Mouse (Mus musculus): ENCODE measurements around the gene Tnfaip2.

Gene Tnfaip2

DNA sequence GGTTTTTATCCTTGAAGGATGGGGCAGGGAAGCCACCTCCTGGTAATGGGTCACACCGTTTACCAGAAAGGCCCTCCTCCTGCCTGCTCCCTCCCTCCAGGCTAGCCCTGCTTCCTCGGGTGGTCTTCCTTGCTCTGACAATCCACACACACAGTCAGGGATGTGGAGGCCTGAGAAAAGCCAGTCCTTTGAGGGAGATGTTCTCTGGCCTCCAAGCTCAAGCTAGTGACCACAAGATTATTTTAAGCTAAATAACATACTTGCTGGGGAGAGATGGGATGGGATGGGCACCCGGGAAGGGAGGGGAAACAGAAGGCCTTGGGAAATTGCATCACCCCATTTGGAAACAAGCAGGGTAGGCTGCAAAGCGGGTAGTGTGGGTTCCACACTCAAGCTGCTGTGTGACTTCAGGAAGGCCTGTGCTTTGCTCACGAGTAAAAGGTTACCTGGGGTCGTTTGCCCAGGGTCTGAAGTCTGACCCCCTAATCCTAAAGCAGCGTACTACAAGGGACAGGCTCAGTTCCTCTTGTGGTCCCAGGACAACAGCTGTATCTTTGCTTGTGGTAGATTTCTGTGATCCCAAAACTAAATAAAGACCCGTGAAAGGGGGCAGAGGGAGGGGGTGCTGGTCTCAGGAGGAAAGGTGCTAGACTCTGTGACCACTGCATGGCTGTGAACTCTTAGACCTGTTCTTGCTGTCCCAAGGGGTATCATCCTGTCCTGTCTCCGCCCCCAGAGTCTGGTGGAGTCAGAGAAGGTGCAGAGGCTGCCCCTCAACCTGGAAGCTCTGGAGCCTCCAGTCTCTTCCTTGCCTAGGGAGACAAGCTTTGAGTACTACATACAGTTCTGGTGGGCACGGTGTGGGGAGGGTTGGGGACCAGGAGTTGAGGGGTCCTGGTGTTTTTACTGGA, 1.9 kb downstream of the Tnfaip2 start:
- in situ Hi-C loops (cut with MboI, MseI) = no loop called here

DNA sequence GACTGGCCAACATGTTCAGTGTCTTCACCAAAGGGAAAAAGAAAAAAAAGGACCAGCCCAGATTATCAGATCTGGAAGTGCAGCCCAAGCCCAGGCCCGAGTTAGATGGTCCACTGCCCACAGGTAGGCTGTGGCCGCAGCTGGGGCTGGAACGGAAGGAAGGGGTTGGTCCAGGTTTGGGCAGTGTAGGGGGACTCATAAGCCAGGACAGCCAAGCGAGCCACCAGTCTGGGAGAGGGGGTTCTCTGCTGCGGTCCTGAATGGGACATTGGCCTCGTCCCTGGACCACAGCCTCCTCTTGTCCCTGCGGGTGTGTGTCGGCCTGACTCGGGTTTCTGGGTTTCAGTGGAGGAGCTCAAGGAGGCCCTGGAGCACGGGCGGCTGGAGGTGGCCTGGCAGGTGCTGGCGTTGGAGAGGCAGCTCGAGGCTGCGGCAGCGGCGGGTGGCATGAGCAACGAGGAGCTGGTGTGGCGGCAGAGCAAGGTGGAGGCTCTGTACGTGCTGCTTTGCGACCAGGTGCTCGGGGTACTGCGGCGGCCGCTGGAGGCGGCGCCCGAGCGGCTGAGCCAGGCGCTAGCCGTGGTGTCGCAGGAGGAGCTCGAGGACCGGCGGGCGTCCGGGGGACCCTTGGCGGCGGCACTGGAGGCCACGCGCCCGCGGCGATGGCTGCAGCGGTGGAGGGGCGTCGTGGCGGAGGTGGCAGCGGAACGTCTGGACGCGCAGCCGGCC, 3.1 kb downstream of the Tnfaip2 start:
- in situ Hi-C loops (cut with MboI, MseI) = no loop called here

DNA sequence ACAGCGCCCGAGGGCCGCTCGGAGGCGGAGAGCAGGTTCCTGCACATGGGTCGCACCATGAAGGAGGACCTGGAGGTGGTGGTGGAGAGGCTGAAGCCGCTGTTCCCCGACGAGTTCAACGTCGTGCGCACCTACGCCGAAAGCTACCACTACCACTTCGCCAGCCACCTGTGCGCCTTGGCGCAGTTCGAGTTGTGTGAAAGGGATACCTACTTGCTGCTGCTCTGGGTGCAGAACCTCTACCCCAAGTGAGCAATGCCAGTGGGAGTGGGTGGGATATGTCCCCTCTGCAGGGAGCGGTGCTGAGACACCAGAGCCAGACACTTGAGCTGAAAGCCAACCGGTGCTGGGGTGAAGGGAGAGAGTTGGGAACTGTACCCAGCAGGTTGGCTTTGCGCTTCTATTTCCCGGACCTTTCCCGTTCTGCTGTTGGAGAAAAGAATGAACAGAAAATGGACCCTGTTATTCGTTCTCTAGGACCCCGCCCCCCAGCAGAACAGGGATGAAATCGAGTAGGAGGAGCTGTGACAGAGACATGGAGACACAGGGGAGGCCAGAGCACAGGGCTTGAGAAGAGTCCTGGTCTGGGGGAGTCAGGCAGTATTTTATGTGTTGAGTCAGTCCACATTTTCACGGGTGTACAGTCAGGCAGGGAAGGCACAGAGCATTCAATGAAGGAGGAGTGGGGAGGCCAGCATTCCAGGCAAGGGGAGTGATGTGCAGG, 3.8 kb downstream of the Tnfaip2 start:
- in situ Hi-C loops (cut with MboI, MseI) = no loop called here

DNA sequence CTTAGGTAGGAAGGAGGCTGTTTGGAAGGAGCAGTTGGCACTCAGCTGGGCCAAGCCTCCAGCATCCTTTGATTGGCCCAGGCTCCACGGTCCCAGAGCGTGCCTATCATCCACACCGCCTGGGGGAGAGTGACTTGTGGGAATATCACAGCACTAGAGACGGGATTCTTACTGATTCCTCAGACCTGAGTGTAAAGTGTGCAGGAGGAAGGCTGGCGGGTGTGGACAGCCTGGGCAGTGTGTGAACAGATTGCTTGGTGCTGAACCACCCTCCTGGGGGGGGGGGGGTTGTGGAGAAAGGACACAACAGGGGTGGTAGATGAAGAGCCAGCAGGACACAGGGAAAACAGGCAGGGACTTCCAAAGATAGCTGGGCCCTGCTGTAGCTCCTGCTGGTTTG, 4.5 kb downstream of the Tnfaip2 start:
- in situ Hi-C loops (cut with MboI, MseI) = no loop called here

DNA sequence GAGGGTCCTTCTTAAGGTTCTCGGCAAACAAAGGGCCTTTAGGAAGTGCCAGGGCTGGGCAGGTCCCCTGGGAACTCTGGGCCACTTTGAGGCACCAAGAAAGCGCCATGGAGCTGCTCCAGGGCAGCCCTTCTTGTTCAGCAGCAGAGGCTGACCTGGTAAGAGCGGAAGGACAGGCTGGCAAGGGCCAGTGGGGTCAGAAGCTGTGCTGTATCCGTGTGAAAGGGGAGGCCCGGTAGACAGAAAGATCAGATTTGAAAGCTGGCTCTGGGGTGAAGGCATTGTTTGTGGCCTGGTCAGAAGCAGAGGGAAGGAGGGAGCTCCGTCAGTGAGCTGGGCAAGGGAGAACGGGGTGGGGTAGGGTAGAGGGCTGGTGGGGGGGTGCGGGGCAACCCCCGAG, 5.1 kb downstream of the Tnfaip2 start:
- in situ Hi-C loops (cut with MboI, MseI) = no loop called here

DNA sequence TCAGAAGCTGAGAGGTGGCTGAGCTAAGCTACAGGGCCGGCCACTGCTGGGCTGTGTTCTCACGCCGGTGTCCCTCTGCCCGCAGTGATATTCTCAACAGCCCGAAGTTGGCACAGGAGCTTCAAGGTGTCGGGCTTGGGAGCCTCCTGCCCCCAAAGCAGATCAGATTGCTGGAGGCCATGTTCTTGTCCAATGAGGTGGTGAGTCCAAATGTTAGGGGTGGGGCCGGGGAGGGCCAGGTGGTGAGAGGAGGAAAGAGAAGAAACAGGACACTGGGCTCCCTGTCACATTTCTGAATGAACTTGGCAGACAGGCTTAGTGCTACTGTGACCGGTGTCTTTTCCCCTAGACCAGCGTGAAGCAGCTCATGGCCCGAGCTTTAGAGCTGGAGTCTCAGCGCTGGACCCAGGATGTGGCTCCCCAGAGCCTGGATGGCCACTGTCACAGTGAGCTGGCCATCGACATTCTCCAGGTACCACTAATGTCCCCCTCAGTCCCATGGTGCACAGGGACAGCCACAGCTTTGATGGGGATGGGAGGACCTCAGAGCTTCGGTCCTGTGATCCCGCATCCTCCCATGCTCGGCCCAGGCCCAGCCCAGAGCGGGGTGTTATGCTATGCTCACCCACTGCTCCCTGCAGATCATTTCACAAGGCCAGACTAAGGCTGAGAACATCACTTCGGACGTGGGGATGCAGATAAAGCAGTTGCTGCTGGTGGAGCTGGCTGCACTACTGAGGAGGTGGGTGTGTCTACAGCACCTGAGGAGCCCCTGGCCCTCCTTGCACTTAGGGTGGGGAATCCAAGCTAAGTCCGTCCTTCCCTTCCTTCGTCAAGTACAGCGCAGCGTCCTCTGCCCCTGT, 5.9 kb downstream of the Tnfaip2 start:
- in situ Hi-C loops (cut with MboI, MseI) = no loop called here

DNA sequence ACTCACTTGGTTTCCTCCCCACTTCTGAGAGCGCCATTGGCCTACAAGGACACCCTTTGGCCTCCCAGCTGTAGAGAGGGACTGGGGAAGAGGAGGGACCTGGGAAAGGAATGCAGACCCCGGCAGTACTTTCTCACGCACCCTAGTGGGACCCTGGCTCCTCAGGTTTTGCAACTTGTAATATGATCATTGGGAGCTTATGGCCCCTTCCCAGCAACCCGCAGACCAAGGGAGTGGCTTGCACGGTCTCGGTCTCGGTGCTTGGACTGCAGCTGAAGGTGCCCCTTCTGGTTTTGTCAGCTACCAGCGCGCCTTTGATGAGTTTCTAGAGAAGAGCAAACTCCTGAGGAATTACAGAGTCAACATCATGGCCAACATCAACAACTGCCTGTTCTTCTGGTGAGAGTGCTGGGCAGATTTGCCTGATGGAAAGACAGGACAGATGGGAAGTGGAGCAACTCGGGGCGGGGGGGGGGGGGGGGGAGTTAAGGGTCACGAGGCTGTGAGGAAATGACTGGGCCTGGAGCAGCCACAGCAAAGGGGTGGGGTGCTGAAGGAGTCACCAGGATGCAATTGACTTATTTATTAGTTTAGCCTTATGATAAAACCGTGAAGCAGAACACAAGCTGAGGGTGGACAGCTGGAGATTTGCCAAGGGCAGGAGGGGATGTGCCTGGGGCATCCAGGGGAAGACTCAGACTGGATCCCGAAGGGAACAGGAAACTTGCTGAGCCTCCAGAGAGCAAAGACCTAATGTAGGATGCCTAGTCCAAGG, 6.8 kb downstream of the Tnfaip2 start:
- in situ Hi-C loops (cut with MboI, MseI) = no loop called here

DNA sequence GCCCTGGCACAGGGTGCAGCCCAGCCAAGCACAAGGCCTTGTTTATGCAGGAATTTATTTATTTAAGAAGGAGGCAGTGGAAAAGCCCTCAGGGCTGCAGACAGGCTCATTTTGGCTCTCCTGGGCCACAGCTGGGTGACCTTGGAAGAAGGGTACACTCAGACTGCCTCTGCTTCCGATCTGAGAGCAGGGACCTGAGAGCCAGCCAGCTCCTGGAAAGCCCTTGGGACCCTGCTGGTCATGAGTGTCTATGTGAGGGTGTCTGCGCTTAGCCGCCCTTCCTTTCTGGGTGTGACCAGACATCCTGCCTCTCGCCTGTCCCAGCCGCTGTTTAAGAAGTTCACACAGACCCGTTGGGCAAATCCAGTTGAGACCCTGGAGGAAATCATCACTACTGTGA, 8.1 kb downstream of the Tnfaip2 start:
- in situ Hi-C loops (cut with MboI, MseI) = no loop called here

DNA sequence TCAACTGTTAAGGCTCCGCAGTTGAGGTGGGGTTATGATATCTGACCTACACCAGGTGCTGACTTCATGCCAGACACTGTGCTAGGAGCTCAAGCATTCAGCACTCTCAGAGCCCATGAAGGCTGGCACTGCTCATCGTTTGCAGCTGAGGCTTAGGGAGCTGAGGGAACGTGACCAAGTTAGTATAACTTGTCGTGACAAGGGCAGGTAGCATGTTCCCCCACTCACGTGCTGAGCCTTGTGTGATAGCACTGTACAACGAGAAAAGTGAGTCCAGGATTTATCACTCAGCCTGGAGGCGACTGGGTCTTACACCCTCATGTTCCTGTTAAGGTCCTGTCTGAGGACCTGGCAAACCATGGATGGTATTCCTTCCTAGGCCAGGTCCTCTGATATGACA, 9.3 kb downstream of the Tnfaip2 start:
- in situ Hi-C loops (cut with MboI, MseI) = no loop called here

DNA sequence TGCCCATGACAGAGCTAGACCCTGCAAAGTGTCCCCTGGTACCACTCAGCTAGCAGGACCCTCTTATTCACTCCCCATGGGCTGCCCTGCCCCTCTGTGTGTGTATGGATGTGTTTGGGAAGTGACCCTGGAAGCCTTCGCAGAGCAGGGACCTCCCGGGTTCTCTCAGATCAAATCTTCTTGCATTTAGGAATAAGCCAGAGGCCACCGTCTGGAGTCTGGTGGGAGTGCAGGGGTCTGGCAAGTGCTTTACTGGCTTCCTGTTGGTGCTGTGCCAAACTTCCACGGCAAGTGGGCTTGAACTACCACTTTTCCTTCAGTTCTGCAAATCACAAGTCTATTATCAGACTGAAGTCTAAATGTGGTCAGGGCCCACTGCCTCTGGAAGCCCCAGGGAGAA, 11.8 kb downstream of the Tnfaip2 start:
- in situ Hi-C loops (cut with MboI, MseI) = no loop called here

DNA sequence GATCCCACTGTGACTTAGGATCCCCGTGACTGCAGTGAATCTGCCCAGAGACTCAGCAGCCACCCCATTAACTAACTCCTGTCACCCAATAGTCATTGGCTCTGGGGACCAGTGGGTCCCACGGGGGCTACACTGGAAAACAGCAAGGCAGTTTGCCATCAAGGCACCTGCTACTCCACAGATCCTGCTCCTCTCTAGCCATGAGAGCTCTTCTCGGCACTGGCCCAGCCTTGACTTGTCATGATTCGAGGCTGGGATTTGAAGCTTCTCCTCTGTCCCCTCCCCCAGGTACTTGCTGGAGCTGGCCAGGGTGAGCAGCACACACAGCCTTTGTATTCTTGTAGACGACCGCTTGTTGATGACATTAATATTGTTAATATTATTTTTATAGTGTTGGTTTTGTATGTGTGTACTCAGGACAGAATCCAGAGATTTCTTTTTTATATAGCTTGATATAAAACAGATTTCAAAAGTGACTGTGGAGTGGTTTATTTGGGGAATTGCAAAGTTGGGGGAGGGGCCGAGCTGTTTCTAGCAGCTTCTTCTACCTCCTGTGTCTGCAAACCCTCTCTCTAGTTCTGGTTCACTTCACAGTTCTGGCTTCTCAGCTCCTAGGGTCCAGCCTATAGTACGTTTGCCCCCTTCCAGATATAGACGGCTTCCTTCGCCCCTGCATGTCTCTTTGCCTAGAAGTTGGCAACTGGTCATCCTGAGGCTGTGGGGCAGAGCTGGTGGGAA, 12.4 kb downstream of the Tnfaip2 start:
- in situ Hi-C loops (cut with MboI, MseI) = no loop called here

DNA sequence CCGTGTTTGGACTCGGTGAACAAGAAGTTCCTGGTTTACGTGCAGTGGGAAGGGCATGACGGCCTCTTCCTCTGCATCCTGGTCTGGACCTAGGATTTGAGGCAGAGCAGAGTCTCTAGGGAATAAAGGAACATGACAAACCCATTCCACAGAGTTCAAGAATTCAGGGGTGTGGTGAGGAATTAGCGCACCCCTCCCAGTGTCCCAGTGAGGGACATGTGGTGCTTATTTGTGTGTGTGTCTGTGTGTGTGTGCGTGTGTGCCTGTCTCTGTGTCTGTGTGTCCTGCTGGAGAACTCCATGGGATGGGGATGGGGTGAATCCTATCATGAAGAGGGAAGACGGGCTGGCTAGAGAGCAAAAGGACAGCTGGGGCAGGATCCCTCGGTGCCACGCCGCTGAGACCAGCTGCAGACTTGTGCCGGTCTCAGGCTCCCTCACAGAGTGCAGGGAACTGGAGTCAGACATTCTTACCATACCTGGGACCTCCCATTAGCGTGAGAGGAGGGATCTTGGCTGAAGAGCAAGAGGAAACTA, 13.1 kb downstream of the Tnfaip2 start:
- in situ Hi-C loops (cut with MboI, MseI) = no loop called here

DNA sequence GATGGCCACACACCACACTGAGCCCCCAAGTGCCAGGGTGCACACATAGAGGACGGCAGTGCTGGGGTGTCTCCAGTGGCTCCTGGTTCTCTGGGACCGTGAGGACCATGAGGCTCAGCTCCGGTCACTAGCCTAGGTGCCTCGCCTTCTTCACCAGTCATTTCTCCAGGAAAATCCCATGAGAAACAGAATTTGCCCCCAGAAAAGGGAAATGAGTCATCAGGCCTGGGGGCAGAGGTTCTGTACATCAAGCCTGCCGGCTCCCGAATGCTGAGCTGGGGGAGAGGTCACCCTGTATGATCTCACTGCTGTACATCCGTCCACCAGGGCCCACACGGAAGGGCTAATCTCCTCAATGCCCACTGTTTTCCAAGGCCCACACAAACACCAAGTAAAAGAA, 13.6 kb downstream of the Tnfaip2 start:
- in situ Hi-C loops (cut with MboI, MseI) = no loop called here

DNA sequence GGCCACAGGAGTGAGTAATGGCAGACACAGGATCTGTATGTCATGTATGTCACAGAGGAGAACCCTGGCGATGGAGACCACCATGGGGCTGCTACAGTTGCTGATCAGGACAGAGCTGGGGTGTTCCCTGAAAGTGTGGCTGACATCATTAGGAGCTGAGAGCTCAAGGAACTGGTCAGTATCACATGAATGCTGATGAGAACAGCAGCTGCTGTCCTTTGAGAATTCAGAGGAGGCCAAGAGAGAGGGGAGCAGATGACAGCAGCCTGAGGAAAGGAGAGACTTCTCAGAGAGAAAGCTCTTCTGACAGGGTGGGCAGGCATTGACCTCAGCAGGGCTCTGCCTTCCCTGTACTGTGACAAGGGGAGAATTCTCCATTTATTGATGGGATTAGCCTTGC, 15.5 kb downstream of the Tnfaip2 start:
- in situ Hi-C loops (cut with MboI, MseI) = no loop called here

DNA sequence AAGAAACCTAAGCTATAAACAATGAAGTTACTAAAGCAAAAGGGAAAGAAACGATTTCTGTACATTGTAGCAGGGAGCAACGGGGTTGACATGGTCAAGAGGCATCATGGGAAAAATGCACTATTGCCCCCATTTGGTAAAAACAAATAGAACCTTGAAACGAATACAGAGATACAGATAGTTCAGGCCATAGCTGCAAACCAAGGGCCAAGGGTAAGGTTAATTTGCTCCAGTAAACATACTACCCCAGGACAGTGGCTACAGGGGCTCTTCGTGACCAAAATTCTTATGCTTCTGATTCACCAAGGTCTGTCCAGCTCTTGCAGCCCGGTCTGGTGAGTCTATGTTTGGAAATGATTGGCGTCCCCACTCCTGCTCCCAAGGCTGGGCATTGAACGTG, 21.3 kb downstream of the Tnfaip2 start:
- in situ Hi-C loops (cut with MboI, MseI) = no loop called here

DNA sequence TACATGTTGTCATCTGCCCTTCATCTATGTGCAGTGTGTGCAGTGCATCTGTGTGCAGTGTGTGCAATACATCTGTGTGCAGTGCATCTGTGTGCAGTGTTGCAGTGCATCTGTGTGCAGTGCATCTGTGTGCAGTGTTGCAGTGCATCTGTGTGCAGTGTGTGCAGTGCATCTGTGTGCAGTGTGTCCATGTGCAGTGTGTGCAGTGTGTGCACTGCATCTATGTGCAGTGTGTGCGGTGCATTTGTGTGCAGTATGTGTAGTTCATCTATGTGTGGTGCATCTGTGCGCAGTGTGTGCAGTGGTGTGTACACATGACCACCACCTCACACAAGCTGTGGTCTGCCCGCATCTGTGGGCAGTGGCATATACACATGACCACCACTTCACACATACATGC, 24.1 kb downstream of the Tnfaip2 start:
- in situ Hi-C loops (cut with MboI, MseI) = no loop called here

DNA sequence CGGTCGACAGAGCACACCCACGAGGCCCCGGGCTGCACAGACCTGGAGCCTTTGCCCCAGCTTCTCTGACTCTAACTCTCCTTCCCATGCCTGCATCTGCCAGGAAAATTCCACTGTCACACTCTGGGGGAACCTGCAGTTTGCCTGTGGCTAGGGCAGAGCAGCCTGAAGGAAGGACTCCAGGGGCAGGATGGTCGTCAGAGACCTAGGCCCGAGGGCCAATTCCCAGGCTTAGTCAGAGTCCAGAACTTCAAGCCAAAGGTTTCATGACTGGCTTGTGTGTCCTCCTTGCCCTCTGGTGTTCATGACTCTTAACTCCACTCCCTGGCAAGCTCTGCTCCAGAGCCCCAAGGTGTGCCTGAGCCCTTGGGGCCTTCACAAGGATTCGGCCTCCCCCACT, 25.9 kb downstream of the Tnfaip2 start:
- in situ Hi-C loops (cut with MboI, MseI) = no loop called here

DNA sequence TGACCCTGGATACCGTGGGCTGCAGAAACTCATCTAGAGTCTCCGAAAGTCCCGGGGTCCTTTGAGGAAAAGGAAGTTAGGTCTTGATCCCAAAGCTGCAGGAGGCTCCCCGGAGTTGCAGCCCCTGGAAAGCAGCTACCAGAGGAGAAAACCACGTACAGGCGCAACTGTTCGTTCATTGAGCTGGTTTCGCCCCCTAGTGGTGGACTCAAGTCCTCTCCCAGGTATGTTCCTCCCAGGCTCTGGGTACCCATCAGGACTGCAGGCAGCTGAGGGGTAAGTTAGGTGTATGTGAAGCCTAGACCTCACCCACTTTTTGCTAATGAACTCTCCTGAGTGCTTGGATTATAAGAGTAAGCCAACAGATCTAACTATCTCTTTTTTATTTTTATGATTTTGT, 27.2 kb downstream of the Tnfaip2 start:
- in situ Hi-C loops (cut with MboI, MseI) = no loop called here

DNA sequence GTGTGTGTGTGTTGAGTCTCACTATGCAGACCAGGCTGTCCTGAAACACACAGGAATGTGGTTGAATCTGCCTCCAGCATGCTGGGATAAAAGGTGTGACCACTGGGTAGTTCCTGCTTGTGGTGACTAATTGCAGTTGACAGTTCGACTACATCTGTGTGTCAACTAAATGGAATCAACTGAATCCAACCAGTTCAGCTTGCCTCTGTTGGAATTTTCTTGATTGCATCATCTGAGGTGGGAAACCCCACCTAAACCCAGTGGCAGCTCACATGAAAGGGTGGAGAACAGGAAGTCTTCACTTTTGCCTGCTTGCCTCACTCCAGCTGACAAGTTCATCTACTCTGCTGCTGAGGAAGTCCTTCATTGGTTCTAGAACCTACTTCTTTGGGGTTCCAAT, 28.9 kb downstream of the Tnfaip2 start:
- in situ Hi-C loops (cut with MboI, MseI) = no loop called here

DNA sequence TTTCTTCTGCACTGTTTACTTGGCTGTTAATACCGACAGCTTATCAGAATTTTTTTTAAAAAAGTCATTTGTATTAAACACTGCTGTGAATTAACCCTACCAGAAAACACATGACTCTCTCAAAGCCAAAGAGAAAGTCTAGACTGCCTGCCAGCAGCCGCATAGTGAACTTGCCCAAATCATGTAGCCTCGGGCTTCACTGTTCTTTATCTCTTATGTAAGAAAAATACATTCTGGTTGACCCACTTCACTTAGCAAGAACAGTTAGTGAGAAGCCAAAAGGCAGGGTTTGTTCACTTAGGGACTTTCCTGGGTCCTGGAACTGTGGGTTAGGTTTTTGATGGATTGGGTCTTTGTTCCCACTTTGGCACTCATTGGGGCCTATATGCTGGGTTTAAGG, 29.5 kb downstream of the Tnfaip2 start:
- in situ Hi-C loops (cut with MboI, MseI) = no loop called here

Measured in T-helper 17 cell (primary cell).